Mouse (Mus musculus) stomach, postnatal 0 days (tissue): ENCODE data around the gene Btnl6. TPM values are rescaled to one million over a fixed set of nuclear protein-coding genes. Genes with fewer than 3 reads are reported as not detected.
"Not testable (repeated sequence)": the region's sequence is repeated elsewhere in the genome, so short reads cannot be mapped to it uniquely, and the experiment has no call there.

Experiments used
- ATAC-seq: fragments of 200-750 bp; cut with Nextera tagmentation; 2 replicates; pipeline ENCODE4 v1.8.0; 2017; ENCODE audit not compliant: low FRiP score, low TSS enrichment
- DNase-seq: peaks from one replicate; pipeline ENCODE4 v3.0.0-alpha.2; 2016; ENCODE audit warnings: low spot score
- H3K27ac ChIP-seq: fragments of 300-500 bp; sonication (generic); replicated peaks from 2 replicates; pipeline ENCODE4 v1.5.1; 2014; ENCODE audit warnings: mild to moderate bottlenecking, control low read depth
- H3K27me3 ChIP-seq: fragments of 300-500 bp; sonication (generic); 2 replicates; pipeline ENCODE4 v1.6.1; 2014; ENCODE audit warnings: low read length; ENCODE audit not compliant: control insufficient read depth, insufficient read depth
- H3K36me3 ChIP-seq: fragments of 300-500 bp; sonication (generic); 2 replicates; pipeline ENCODE4 v1.6.1; 2014; ENCODE audit warnings: low read length, mixed read lengths; ENCODE audit not compliant: control insufficient read depth, insufficient read depth
- H3K4me1 ChIP-seq: fragments of 300-500 bp; sonication (generic); replicated peaks from 2 replicates; pipeline ENCODE4 v1.6.1; 2014; ENCODE audit warnings: antibody characterized with exemption; ENCODE audit not compliant: control insufficient read depth, insufficient read depth
- H3K4me2 ChIP-seq: fragments of 300-500 bp; sonication (generic); replicated peaks from 2 replicates; pipeline ENCODE4 v1.6.1; 2014; ENCODE audit warnings: low read depth, mild to moderate bottlenecking, control low read depth, moderate library complexity
- H3K4me3 ChIP-seq: fragments of 300-500 bp; sonication (generic); 2 replicates; pipeline ENCODE4 v1.5.1; 2014; ENCODE audit warnings: low read depth, low read length, control low read depth
- H3K9ac ChIP-seq: fragments of 300-500 bp; sonication (generic); 2 replicates; pipeline ENCODE4 v1.6.1; 2014; ENCODE audit warnings: mild to moderate bottlenecking, low read length, control low read depth, mixed read lengths
- H3K9me3 ChIP-seq: fragments of 300-500 bp; sonication (generic); 2 replicates; pipeline ENCODE4 v1.6.1; 2016; ENCODE audit warnings: low read length; ENCODE audit not compliant: control insufficient read depth
- CTCF ChIP-seq: IDR thresholded peaks from 2 replicates; pipeline ENCODE4 v1.5.1; 2016; ENCODE audit warnings: antibody characterized with exemption, low read depth, mild to moderate bottlenecking, moderate library complexity
- EP300 ChIP-seq: optimal IDR thresholded peaks from 2 replicates; pipeline ENCODE3; 2016; ENCODE audit warnings: antibody characterized with exemption
- WGBS: fragments of 180-500 bp; shearing (Covaris S2); extraction: QIAGEN DNeasy Blood & Tissue Kit; methylation state at CpG from one replicate; pipeline ENCODE4 v1.1.7; 2014; 5-methylcytosine and 5-hydroxymethylcytosine counted together
- polyA plus RNA-seq: library from polyadenylated mRNA; unstranded; fragments of >200 nt; fragmentation: Nextera tagmentation; extraction: Ambion mirVana; gene quantifications from 2 replicates; pipeline ENCODE4 v1.2.1, GENCODE M21; 2015

The Btnl6 gene
- polyA plus RNA-seq, 1 experiment from 2014 or later: 1.1 TPM

GRCm38 (mm10) chr17:34496539-34496938, 20.6 kb downstream of the Btnl6 start:
- no peaks in the 10 kb centered on the region for H3K27me3 ChIP-seq
- no peak overlapping the region for H3K9ac ChIP-seq
- 0 out of 2 replicates have a peak overlapping the region, but pooled peaks have one; percentile 0 for H3K4me3 ChIP-seq
- H3K4me2 ChIP-seq: 0 out of 2 replicates have a peak overlapping the region, but pooled peaks have one; percentile 2
- peak overlapping the region; percentile 67; the same call in 1 of the 2 replicates for H3K27ac ChIP-seq
- WGBS: 48% methylated on average over 1 of the region's 2 CpGs
- H3K9me3 ChIP-seq: no peaks in the 10 kb centered on the region
- DNase-seq: peak; percentile 54
- peak; percentile 80 for ATAC-seq
- no peaks in the 10 kb centered on the region for H3K4me1 ChIP-seq
- TF ChIP-seq CTCF: no peak
- TF ChIP-seq EP300: no peak
- no peaks in the 10 kb centered on the region for H3K36me3 ChIP-seq

- not testable (repeated sequence) for H3K9me3 ChIP-seq, H3K4me2 ChIP-seq, H3K4me1 ChIP-seq, H3K27me3 ChIP-seq, DNase-seq, H3K36me3 ChIP-seq, ATAC-seq, H3K4me3 ChIP-seq, H3K27ac ChIP-seq, H3K9ac ChIP-seq
- WGBS: 75% methylated on average over 2 of the region's 2 CpGs
These were observed 22.0 kb downstream of the Btnl6 start for GRCm38 (mm10) chr17:34495156-34495555.

- no peak overlapping the region for H3K4me2 ChIP-seq
- no peak for ATAC-seq
- no peak overlapping the region for H3K4me3 ChIP-seq
- H3K27me3 ChIP-seq: no peaks in the 10 kb centered on the region
- H3K9ac ChIP-seq: no peak overlapping the region
- H3K4me1 ChIP-seq: no peaks in the 10 kb centered on the region
- H3K9me3 ChIP-seq: no peaks in the 10 kb centered on the region
- DNase-seq: no peak
- TF ChIP-seq EP300 (no peak), CTCF (no peak)
- no peaks in the 10 kb centered on the region for H3K36me3 ChIP-seq
- no peak overlapping the region for H3K27ac ChIP-seq
These were observed 24.4 kb downstream of the Btnl6 start for GRCm38 (mm10) chr17:34492796-34493195.

DNA sequence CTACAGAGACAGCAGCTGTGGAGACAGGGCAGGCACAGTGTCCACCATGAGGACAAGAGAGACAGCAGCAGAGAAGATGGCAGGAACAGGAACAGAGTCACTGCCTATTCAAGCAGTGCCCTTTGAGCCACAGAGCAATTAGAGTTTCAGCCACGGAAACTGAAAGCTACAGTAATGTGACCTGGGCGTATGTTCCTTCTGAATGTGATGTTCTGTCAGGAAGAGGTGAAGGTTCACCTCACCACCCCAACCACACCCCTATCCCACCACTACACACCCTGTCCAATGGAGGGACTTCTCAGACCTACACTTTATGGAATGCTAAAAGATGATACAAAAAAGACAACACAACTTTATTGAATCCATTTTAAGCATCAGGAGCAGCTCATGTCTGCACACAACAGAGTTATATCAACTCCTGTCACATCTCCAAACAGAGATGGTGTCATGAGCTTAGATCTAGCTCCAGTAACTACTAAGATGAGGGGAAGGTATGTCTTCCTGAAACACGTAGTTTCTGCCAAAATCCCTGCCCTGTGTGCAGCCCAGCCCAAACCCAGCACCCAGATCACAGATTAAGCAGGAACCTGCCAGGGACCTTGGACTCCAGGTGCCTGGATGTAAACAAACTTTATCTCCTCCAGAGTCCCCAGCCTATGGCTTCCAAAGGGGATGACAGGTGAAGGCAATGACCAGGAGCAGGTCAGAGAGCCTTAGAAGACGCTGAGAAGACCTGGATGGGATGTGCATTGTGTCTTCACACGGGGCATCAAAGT, 39.7 kb downstream of the Btnl6 start, which contains the start of gene Btnl4:
Gene Btnl4, minus strand, starts transcription at position 81 of the 776 bp plus-strand sequence.
- Histone ChIP-seq H3K4me2 (peak within 1 kb of the TSS; percentile 17; the same call in 1 of the 2 replicates), H3K27ac (peak within 1 kb of the TSS; percentile 71)
- not testable (repeated sequence) for H3K4me1 ChIP-seq, H3K27me3 ChIP-seq, H3K36me3 ChIP-seq, DNase-seq, H3K4me3 ChIP-seq, H3K9ac ChIP-seq, H3K9me3 ChIP-seq
- WGBS: 66% methylated on average over 4 of the region's 5 CpGs
- ATAC-seq: peak; percentile 68

GRCm38 (mm10) chr17:34476427-34476826, 40.7 kb downstream of the Btnl6 start:
- WGBS: 59% methylated on average over 1 of the region's 2 CpGs
- Histone ChIP-seq H3K4me2 (peak overlapping the region; percentile 17; the same call in 1 of the 2 replicates), H3K9me3 (no peaks in the 10 kb centered on the region), H3K9ac (no peak overlapping the region), H3K4me1 (no peaks in the 10 kb centered on the region), H3K27ac (peak overlapping the region; percentile 71), H3K36me3 (no peaks in the 10 kb centered on the region), H3K27me3 (no peaks in the 10 kb centered on the region), H3K4me3 (no peak overlapping the region)
- DNase-seq (peak; percentile 70), ATAC-seq (peak; percentile 88)
- TF ChIP-seq CTCF (no peak), EP300 (no peak)

- ATAC-seq: no peak
- no peak overlapping the region for H3K4me2 ChIP-seq
- H3K4me1 ChIP-seq: no peaks in the 10 kb centered on the region
- H3K27ac ChIP-seq: no peak overlapping the region
- 67% methylated on average over 3 of the region's 3 CpGs for WGBS
- H3K36me3 ChIP-seq: no peaks in the 10 kb centered on the region
- no peaks in the 10 kb centered on the region for H3K27me3 ChIP-seq
- no peak overlapping the region for H3K9ac ChIP-seq
- H3K4me3 ChIP-seq: no peak overlapping the region
- TF ChIP-seq CTCF (no peak), EP300 (no peak)
- no peaks in the 10 kb centered on the region for H3K9me3 ChIP-seq
- no peak for DNase-seq
These were observed 42.1 kb downstream of the Btnl6 start for GRCm38 (mm10) chr17:34475060-34475459.
